Mouse (Mus musculus) limb, embryonic 14.5 days (tissue): Measurements from ENCODE around the gene Synj1. TPM values are rescaled to one million over a fixed set of nuclear protein-coding genes. Genes with fewer than 3 reads are reported as not detected.

Experiments used
- ATAC-seq: fragments of 200-750 bp; cut with Nextera tagmentation; 2 replicates; pipeline ENCODE4 v1.8.0; 2017; ENCODE audit warnings: low read depth, moderate number of reproducible peaks, moderate TSS enrichment; ENCODE audit not compliant: low FRiP score
- DNase-seq: peaks from one replicate; pipeline ENCODE4 v3.0.0-alpha.2; 2015; ENCODE audit warnings: low spot score
- H3K27ac ChIP-seq: fragments of 300-500 bp; sonication (generic); replicated peaks from 2 replicates; pipeline ENCODE4 v1.5.1; 2014; ENCODE audit warnings: low read depth, mild to moderate bottlenecking, low read length, moderate library complexity, mixed read lengths
- H3K27me3 ChIP-seq: fragments of 300-500 bp; sonication (generic); 2 replicates; pipeline ENCODE4 v1.6.1; 2014; ENCODE audit warnings: low read length, mixed read lengths; ENCODE audit not compliant: control insufficient read depth, insufficient read depth
- H3K36me3 ChIP-seq: fragments of 300-500 bp; sonication (generic); 2 replicates; pipeline ENCODE4 v1.6.1; 2014; ENCODE audit warnings: mild to moderate bottlenecking, low read length, moderate library complexity, mixed read lengths; ENCODE audit not compliant: control insufficient read depth, insufficient read depth
- H3K4me1 ChIP-seq: fragments of 300-500 bp; sonication (generic); 2 replicates; pipeline ENCODE4 v1.6.1; 2014; ENCODE audit warnings: antibody characterized with exemption, low read length, mixed read lengths; ENCODE audit not compliant: control insufficient read depth, insufficient read depth
- H3K4me2 ChIP-seq: fragments of 300-500 bp; sonication (generic); replicated peaks from 2 replicates; pipeline ENCODE4 v1.6.1; 2014; ENCODE audit warnings: low read depth, mild to moderate bottlenecking, low read length, moderate library complexity; ENCODE audit not compliant: severe bottlenecking
- H3K4me3 ChIP-seq: fragments of 300-500 bp; sonication (generic); replicated peaks from 2 replicates; pipeline ENCODE4 v1.5.1; 2014; ENCODE audit warnings: low read length
- H3K9ac ChIP-seq: fragments of 300-500 bp; sonication (generic); 2 replicates; pipeline ENCODE4 v1.6.1; 2014; ENCODE audit warnings: mild to moderate bottlenecking, low read depth, low read length, moderate library complexity; ENCODE audit not compliant: severe bottlenecking
- H3K9me3 ChIP-seq: fragments of 300-500 bp; sonication (generic); 2 replicates; pipeline ENCODE4 v1.6.1; 2016; ENCODE audit warnings: low read length; ENCODE audit not compliant: control insufficient read depth
- POLR2A ChIP-seq: fragments of 200-500 bp; IDR thresholded peaks from 2 replicates; pipeline ENCODE4 v1.8.0; 2012; ENCODE audit warnings: inconsistent platforms, mild to moderate bottlenecking, moderate library complexity, borderline replicate concordance; ENCODE audit not compliant: insufficient read depth, insufficient read length; ENCODE audit errors: extremely low read depth
- WGBS: fragments of 180-500 bp; shearing (Covaris S2); extraction: QIAGEN DNeasy Blood & Tissue Kit; methylation state at CpG from one replicate; pipeline ENCODE4 v1.1.7; 2014; 5-methylcytosine and 5-hydroxymethylcytosine counted together
- polyA plus RNA-seq, 2 experiments: library from polyadenylated mRNA; depleted of rRNA in 1 of 2; stranded (reverse) in 1 of 2; unstranded in 1 of 2; fragments of >200 nt; fragmentation: Nextera tagmentation in 1 of 2; extraction: Ambion mirVana in 1 of 2; gene quantifications; 2 replicates each; pipeline versions ENCODE4 v1.2.1 to v1.2.3; 2012 to 2014

Gene Synj1
- polyA plus RNA-seq, 2 experiments = 14.5 to 19.2 TPM

DNA sequence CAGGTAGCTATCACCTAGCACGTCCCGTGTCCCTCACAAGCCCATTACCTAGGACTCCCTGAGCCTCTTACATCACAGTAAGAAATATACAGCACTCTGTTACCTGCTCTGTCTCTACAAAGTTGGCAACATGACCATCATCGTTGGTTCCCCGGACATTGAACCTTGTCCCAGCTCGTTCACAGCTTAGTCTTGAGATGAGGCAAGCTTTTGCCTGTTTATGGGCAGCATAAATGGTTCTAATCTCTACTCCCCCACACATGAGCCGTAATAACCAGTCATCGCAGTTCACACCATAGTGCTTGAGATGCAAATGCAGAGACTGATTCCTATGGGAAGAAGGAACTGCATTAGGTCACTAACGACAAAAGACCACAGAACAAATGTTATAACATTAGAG is 23.1 kb downstream of the Synj1 start:
- no peaks in the 10 kb centered on the region for H3K36me3 ChIP-seq
- H3K9ac ChIP-seq = no peak overlapping the region
- no peaks in the 10 kb centered on the region for H3K9me3 ChIP-seq
- DNase-seq = no peak
- no peaks in the 10 kb centered on the region for H3K4me1 ChIP-seq
- no peak overlapping the region for H3K27ac ChIP-seq
- no peaks in the 10 kb centered on the region for H3K27me3 ChIP-seq
- no peak for ATAC-seq
- no peak overlapping the region for H3K4me2 ChIP-seq
- H3K4me3 ChIP-seq = no peak overlapping the region
- TF ChIP-seq POLR2A = no peak
- 85% methylated on average over 8 of the region's 8 CpGs for WGBS

DNA sequence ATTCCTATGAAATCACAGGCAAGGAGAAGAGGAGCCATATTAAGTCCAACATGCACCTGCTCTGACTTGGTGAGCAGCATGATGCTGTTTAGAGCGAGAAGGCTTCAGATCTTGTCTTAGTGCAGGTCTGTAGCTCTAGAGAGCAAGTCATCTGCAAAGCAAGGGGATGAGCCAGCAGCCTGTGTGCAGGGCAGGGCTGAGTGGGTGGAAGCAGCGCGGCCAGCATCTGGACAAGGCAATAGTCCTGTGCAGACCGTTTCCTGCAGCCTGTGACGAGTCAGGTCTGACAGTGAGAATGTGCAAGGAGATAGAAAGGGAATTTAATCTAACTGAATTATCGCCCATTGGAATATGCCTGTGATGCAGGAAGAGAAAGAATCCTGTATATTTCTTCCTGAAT is 40.1 kb downstream of the Synj1 start:
- no peak overlapping the region for H3K4me3 ChIP-seq

DNA sequence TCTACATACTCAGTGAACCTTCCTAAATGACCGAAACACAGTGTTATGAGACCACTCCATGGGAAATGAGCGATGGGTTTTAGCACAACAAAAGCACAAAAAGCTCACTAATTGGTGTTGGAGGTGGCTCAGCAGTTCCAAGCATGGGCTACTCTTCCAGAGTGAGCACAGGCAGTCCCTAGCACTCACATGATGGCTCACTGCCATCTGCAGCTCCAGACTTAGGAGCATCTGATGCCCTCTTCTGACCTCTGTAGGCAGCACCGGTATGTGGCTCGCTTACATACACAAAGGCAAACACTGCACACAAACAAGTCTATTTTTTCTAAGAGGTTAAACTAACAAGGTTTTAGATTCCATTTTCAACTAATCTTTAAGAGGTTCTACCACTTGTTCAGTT is 44.9 kb downstream of the Synj1 start:
- Histone ChIP-seq H3K4me1 (no peaks in the 10 kb centered on the region), H3K27ac (no peak overlapping the region), H3K9me3 (no peaks in the 10 kb centered on the region), H3K27me3 (no peaks in the 10 kb centered on the region), H3K4me3 (no peak overlapping the region), H3K4me2 (no peak overlapping the region), H3K9ac (no peak overlapping the region), H3K36me3 (peaks cover 36% of the 10 kb centered on the region)
- no peak for TF ChIP-seq POLR2A
- DNase-seq = no peak
- no peak for ATAC-seq
- 86% methylated on average over 4 of the region's 4 CpGs for WGBS

More for the DNA sequence above, 40.1 kb downstream of the Synj1 start:
- no peak overlapping the region for H3K9ac ChIP-seq
- ATAC-seq = no peak
- no peak for DNase-seq
- 92% methylated on average over 6 of the region's 6 CpGs for WGBS
- no peak overlapping the region for H3K27ac ChIP-seq
- H3K4me2 ChIP-seq = no peak overlapping the region
- peaks cover 28% of the 10 kb centered on the region for H3K36me3 ChIP-seq
- no peaks in the 10 kb centered on the region for H3K9me3 ChIP-seq
- no peak for TF ChIP-seq POLR2A
- H3K27me3 ChIP-seq = no peaks in the 10 kb centered on the region
- H3K4me1 ChIP-seq = no peaks in the 10 kb centered on the region

- Histone ChIP-seq H3K4me1 (no peaks in the 10 kb centered on the region), H3K27ac (no peak overlapping the region), H3K36me3 (peaks cover 36% of the 10 kb centered on the region), H3K4me2 (no peak overlapping the region), H3K9ac (no peak overlapping the region), H3K27me3 (no peaks in the 10 kb centered on the region), H3K4me3 (no peak overlapping the region), H3K9me3 (no peaks in the 10 kb centered on the region)
- ATAC-seq (no peak), DNase-seq (no peak)
- no peak for TF ChIP-seq POLR2A
- WGBS = 90% methylated on average over 10 of the region's 10 CpGs
These were observed 46.8 kb downstream of the Synj1 start for GRCm38 (mm10) chr16:90964302-90964701.

DNA sequence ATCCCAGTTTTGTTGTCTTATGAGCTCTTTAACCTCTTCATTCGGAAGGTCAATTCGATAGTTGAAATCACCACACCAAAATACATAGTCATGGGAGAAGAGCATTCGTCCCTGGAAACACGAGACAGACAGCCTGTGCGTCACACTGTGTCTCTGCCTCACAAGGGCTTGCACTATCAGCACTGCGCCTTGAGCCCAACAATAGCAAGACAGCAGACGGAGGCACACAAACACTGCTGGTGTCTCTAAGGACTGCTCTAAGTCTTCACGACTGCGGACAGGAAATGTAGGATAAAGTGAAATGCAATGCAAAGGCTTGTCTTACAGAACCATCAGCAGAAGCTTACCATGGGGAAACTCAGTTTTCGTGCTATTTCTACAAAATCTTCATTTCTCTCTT is 47.2 kb downstream of the Synj1 start:
- Histone ChIP-seq H3K9me3 (no peaks in the 10 kb centered on the region), H3K4me2 (no peak overlapping the region), H3K27ac (no peak overlapping the region), H3K4me3 (no peak overlapping the region), H3K27me3 (no peaks in the 10 kb centered on the region), H3K4me1 (no peaks in the 10 kb centered on the region), H3K9ac (no peak overlapping the region), H3K36me3 (peaks cover 31% of the 10 kb centered on the region)
- ATAC-seq = no peak
- WGBS = 89% methylated on average over 10 of the region's 10 CpGs
- no peak for TF ChIP-seq POLR2A
- DNase-seq = no peak

GRCm38 (mm10) chr16:90963231-90963630 is 47.9 kb downstream of the Synj1 start:
- H3K4me1 ChIP-seq = no peaks in the 10 kb centered on the region
- TF ChIP-seq POLR2A = no peak
- H3K36me3 ChIP-seq = peaks cover 27% of the 10 kb centered on the region
- no peaks in the 10 kb centered on the region for H3K9me3 ChIP-seq
- H3K9ac ChIP-seq = no peak overlapping the region
- H3K27me3 ChIP-seq = no peaks in the 10 kb centered on the region
- H3K4me3 ChIP-seq = no peak overlapping the region
- H3K4me2 ChIP-seq = no peak overlapping the region
- no peak overlapping the region for H3K27ac ChIP-seq
- DNase-seq = no peak
- ATAC-seq = no peak
- 89% methylated on average over 4 of the region's 4 CpGs for WGBS
